Mouse (Mus musculus) embryo, embryonic 10.5 days (tissue): Measurements from ENCODE around the gene Fbxl8.
A peak's percentile ranks its signal among the peaks of the same experiment; 100 is the strongest.

ENCODE experiments used
- DNase-seq: peaks from one replicate; pipeline ENCODE4 v3.0.0-alpha.2; 2015; ENCODE audit warnings: low spot score

The Fbxl8 gene

GRCm38 (mm10) chr8:105303874-105304273 is 39.4 kb downstream of the Fbxl8 start:
- no peak for DNase-seq

GRCm38 (mm10) chr8:105304325-105305210 is 40.1 kb downstream of the Fbxl8 start:
- DNase-seq = no peak

DNA sequence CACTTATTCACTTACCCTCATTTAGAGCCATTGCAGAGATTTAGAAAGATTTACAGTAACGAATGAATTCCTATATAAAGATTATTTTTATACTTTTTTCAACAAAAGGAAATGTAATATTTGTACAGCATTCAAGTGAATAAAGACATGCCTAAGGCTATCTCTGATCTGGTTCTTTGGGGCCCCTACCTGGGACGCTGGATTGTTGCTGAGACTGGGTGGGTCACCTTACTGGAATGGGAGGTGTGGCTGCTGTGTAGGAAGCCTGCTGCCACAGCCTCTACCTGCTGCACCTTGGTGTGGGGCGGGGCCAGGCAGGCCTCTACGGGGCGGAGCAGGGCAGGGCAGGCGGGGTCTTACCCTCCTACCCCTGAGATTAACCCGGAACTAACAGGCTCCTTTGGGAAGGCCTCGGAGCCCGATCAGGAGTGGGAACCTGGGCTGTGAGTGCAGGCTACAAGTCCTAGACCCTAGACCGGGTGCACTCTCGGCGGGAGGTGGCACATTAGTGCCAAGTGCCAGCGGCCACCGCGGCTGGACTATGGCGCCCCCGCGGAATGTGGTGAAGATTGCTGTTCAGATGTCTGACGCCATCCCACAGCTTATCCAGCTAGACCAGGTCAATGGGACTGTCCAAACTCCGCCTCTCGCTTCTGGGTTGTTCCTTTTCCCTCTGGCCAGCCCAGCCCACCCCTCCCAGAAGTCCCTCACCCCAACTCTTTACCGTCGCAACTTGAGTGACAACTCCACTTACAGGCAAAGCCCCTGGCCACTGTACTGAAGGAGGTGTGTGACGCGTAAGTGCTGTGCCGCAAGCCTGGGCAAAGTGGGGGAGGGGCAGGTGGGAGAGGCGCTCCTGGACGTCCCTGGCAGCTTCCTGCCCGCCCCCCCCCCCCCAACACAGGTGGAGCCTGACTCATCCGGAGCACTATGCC is 41.0 kb downstream of the Fbxl8 start, which contains the start of gene Elmo3:
Gene Elmo3 (plus strand): TSS at position 391 of the 935 bp plus-strand sequence.
- DNase-seq = peak; percentile 54

DNA sequence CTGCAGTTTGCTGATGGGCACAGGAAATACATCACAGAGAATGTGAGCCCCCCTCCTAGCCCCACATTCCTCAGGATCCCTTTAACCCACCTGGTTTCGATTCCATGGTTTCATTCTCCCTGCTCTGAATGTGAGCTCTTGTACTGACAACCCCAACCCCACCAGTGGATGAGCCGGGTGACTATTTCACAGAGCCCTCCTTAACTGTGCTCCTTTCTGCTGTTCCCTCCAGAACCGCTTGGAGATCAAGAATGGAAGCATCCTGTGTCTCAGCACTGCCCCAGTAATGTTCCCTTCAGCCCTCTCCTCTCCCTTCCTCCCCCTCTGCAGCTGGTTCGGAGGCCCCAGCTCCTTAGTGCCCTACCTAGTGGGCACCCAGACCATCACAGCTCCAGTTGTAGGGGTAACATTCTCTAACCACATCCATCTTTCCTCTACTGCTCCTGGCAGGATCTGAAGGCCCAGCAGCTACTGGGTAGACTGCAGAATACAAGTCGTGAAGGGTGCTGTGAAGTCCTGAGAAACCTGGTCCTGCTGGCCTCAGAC is 41.8 kb downstream of the Fbxl8 start:
- no peak for DNase-seq

DNA sequence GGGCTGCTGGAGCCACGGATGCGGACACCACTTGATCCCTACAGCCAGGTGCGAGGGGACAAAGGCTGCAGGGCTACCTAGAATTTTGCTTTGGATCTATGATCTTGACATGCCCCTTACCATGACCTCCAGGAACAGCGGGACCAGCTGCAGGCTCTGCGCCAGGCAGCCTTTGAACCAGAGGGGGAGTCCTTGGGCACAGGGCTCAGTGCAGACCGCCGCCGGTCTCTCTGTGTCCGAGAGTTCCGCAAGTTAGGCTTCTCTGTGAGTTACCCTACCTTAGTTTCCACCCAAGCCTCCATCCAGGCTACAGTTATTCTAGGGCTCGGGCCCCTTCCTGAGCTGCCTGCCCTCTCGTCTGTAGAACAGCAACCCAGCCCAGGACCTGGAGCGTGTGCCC is 43.2 kb downstream of the Fbxl8 start:
- no peak for DNase-seq

GRCm38 (mm10) chr8:105308428-105308827 is 44.0 kb downstream of the Fbxl8 start:
- no peak for DNase-seq

GRCm38 (mm10) chr8:105309142-105309847 is 44.8 kb downstream of the Fbxl8 start:
- no peak for DNase-seq

GRCm38 (mm10) chr8:105310118-105310517 is 45.7 kb downstream of the Fbxl8 start:
- no peak for DNase-seq

DNA sequence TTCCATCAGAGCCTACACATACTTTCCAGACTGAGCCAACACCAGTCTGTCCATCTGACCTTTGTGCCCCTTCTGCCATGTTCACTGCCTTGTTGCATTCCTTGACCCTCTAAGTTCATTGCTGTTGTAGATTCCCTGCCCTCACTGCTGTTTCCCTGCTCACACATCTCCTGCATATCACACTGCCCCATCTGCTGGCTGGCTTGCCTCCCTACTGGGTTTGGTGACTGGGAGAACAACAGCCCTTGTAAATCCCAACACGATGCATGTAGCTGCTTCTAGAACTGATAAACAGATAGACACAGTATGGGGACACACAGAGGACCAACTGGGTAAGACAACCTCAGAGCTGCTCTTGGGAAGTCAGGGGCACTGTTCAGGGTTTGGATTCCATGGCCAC is 47.3 kb downstream of the Fbxl8 start:
- DNase-seq = no peak

DNA sequence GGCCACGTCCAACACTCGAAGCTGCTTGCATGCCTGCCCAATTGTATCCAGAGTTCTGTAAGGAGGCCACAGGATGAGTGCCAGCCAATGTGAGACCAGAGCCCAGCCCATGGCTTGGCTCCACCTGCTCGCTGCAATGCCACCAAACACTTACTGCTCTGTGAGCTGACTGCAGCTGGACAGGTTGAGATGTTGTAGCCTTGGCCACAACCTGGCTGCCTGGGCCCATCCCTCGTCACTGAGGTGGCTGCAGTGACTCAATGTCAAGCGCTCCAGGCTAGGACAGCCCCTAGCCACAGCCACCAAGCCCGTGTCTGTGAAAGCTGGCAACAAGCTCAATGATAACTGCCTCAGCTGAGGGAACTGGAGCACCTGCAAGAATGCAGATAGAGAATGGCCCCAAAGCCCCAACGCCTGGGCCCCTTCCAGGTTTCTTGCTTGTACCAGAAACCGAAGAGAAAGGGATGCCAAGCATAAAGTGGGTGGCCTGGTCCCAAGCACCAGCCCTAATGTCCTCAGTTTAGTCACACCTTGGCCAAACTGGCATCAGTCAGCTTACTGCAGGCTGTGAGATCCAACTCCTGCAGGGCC is 48.5 kb downstream of the Fbxl8 start:
- no peak for DNase-seq

- DNase-seq = no peak
Measured at GRCm38 (mm10) chr8:105313622-105314402, 49.4 kb downstream of the Fbxl8 start.

GRCm38 (mm10) chr8:105315073-105315769 is 50.8 kb downstream of the Fbxl8 start:
- no peak for DNase-seq

- no peak for DNase-seq
Measured at GRCm38 (mm10) chr8:105317941-105318340, 53.5 kb downstream of the Fbxl8 start.

GRCm38 (mm10) chr8:105318662-105319190 is 54.3 kb downstream of the Fbxl8 start:
- DNase-seq = no peak
